Mouse (Mus musculus): ENCODE results near the gene Sbno2.
A peak's percentile ranks its signal among the peaks of the same experiment; 100 is the strongest.

Sbno2 gene

DNA sequence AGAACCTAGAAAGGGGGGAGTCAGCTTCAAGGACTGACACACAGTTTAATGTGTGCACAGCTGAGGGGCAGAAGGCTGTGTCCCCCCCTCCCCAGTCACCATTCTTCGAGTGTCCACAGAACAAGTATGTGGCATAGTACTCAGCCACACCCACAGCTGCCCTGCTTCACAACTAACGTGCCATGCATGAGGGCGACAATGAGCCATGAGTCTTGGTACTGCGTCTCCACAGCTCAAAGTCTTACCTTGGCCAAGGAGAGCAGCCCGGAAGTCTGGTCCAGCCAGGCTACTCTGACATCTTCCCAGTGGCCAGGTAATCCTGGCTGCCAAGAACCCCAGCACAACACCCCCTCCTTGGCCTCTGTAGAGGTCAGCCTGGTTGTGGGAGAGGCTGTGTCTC lies 12.7 kb downstream of the Sbno2 start:
- DNase-seq (ENCODE audit: low spot score), result no peak

- no peak for DNase-seq (ENCODE audit: low spot score)
Observed at GRCm38 (mm10) chr10:80091527-80091926, 13.8 kb downstream of the Sbno2 start.

GRCm38 (mm10) chr10:80089146-80089545 lies 16.2 kb downstream of the Sbno2 start:
- DNase-seq (ENCODE audit: low spot score), result peak; percentile 41

GRCm38 (mm10) chr10:80087483-80087882 lies 17.9 kb downstream of the Sbno2 start:
- DNase-seq (ENCODE audit: low spot score), result no peak

- DNase-seq (ENCODE audit: low spot score), result no peak
Observed at GRCm38 (mm10) chr10:80086847-80087246, 18.5 kb downstream of the Sbno2 start.

DNA sequence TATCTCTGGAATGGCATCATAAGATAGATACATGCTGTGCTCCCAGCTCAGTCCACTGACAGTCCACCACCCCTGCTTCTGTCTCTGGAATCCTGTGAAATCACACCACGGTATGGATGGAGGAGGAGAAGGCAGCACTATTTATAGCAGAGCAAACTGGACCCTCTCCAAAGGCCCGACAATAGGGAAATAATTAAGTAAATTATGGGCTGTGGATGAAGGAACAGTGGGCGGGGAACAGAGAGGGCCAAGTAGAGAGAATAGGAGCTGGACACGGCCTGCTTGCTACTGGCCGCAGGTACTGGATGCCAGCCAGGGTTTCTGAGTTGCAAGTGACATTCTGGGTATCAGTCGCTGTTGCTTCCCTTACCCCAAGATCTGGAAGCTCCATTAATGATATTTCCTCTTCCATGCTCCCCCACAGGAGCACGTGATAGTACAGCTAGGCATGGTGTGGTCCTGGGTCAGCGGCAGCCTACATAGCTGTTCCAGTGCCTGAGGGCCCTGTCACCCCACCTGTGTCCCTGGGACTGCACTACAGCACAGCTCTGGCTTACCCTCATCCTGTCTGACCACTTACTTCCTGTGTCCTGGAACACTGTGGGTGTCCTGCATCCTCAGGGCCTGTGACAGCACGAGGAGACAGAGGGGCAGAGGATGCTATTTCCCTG lies 20.4 kb downstream of the Sbno2 start:
- DNase-seq (ENCODE audit: low spot score), result no peak

- no peak for DNase-seq (ENCODE audit: low spot score)
Observed at GRCm38 (mm10) chr10:80081075-80081474, 24.3 kb downstream of the Sbno2 start.

- no peak for DNase-seq (ENCODE audit: low spot score)
Observed at GRCm38 (mm10) chr10:80080396-80081070, 24.8 kb downstream of the Sbno2 start.

DNA sequence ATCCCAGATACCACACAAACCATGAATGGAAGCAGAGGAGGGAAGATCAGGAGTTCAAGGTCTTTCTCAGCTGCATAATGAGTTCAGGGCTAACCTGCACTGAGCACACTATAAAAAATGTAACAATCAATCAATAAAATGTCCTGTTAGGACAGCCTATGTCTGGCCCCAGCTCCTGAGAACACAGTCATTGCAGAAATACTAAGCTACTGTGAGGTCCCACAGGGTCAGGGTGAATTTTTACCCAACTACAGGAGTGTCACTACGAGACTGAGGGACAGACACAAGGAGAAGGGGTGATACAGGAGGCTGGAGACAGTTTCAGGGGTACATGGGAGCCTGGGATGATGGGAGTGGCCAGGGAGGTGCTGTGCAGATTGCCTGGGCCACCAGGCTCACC lies 27.0 kb downstream of the Sbno2 start:
- no peak for DNase-seq (ENCODE audit: low spot score)

DNA sequence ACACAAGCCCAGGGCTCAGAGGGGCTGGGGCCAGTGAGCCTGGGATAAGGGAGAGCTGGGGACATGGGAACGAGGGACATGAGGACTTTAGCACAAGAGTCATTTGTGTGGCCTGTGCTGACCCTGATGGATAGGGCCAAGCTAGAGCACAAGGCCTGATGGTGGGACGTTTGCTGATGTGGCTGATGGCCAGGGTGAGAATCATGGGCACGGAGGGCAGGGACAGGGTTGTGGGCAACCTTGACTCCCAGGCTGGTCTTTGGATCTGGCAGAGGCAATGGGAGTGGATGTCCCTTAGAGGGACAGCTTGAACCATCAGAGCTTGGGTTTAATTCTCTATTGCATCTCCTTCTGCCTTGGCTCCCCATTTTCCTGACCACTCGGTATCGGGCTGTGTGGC lies 28.1 kb downstream of the Sbno2 start:
- no peak for DNase-seq (ENCODE audit: low spot score)

DNA sequence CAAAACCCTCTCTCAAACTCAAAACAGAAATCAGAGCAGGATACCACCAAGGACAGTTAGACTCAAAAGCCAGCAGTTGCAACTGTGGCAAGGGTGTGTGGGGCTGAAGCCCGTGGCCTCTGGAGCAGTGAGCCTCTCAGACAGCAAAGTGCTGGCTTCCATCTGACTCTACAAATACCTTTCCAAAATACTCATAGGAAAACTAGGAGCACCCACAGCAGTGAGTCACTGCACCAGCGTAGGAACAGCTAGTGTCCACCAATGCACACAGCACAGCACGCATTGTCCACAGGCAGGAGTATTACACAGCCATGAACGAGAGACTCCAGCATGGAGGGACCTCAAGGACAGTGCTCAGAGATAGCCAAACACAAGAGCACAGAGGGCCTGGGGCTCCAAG lies 29.0 kb downstream of the Sbno2 start:
- no peak for DNase-seq (ENCODE audit: low spot score)

GRCm38 (mm10) chr10:80075924-80076323 lies 29.4 kb downstream of the Sbno2 start:
- no peak for DNase-seq (ENCODE audit: low spot score)

- no peak for DNase-seq (ENCODE audit: low spot score)
Observed at GRCm38 (mm10) chr10:80074813-80075601, 30.4 kb downstream of the Sbno2 start.

DNA sequence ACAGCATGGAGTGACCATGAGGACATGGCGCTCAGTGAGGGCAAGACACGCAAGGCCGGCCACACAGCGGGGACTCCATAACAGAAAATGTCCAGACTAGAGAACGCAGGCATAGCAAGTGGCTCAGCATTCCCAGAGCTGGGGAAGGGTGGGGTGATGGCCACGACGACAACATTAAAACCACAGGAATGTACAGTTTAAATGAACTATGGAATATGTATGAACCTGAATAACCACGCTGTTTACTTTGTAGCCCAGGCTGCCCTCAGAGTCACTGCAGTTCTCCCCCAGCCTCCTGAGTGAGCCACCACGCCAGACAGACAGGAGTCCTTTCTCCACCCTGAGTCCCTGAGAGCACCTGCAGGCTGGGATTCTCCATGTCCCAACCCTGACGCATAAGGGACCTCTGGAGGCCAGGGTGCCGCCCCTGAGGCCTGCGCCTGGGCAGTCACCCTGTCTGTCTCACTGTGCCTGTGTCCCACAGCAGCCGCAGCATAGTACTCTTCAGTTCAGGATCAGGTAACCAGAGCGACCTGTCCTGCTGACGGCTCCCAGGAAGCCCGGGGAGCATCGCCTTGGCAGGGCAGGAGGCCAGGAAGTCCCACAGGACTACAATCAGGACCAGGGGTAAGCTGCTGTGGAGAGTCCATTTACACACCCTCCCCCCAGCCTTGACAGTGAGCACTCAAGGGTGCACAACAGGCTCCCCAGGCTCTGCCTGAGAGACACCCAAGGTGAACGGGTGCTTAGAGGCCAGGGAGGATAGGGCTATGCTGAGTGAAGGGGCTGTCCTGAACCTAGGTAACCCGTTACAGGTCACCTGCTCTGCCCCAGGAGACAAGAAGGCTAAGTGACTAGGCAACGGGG lies 32.5 kb downstream of the Sbno2 start:
- no peak for DNase-seq (ENCODE audit: low spot score)

DNA sequence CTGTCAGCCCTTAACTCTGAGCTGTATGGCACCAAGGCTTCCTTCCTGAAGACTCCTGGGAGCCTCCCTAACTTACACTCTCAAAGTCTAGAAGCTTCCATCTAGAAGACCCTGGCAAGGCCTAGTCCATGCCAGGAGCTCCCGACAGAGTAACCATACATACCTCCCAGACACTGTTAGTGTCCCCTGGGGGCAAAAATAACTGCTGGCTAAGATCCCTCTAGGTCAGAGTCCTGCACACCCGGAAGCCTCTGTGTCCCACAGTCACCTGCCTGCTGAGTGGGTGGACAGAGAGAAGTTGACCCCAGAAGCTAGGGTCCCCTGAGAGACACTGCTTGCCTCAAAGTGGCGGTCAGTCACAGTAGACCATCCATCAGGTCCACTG lies 33.9 kb downstream of the Sbno2 start:
- no peak for DNase-seq (ENCODE audit: low spot score)

GRCm38 (mm10) chr10:80070837-80071515 lies 34.4 kb downstream of the Sbno2 start:
- DNase-seq (ENCODE audit: low spot score), result peak; percentile 83

- DNase-seq (ENCODE audit: low spot score), result no peak
Observed at GRCm38 (mm10) chr10:80069948-80070450, 35.4 kb downstream of the Sbno2 start.

DNA sequence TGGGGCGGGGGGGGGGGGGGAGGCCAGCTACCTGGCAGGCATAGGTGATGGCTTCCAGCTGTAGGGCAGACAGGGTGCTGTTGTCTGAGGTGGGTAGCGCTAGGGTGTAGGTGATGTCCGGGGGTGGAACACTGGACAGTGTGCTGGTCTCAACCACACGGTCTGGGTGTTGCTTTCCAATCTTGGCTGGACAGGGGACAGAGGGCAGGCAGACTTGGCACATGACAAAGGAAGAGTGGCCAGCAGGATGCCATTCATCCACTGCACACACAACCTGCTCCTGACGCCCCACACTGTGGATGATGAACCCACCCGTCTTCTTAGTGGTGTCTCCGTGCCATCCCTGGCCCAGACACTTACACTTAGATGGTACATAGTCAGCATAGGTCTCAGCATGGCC lies 36.1 kb downstream of the Sbno2 start:
- DNase-seq (ENCODE audit: low spot score), result no peak

DNA sequence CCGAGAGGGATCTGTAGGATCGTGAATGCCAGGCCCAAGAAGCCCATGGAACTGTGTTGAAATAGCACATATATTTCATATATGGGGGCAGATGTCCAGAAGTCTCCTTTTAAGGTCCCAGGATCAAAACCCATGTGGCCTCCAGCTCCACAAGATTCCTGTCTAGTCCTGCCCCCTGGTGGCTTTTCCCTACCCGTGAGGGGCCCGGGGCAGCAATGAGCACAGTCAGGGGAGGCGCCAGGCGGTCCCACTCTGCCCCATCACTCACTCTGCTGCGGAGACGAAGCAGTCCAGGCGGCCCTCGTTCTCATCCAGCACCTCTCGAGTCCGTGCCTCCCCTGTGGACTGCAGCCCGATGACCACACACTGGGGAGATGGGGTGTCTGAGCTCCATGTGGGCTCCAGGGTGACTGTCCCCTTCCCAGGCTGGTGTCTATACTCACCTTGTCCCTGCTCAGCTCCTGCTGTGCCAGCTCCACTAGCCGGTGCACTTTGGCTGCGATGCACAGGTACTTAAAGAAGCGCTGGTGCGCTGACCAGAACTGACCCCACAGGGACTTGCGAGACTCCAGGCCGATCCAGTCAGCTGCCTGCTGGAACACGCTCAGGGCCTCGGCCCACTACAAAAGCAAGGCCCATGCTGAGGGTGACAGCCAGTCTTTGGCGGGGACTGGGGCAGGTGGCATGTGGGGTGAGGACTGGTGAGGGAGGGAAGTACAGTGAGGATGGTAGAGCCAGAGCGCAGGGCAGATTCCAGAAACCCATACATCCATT lies 41.3 kb downstream of the Sbno2 start:
- DNase-seq (ENCODE audit: low spot score), result no peak

GRCm38 (mm10) chr10:80063104-80063503 lies 42.3 kb downstream of the Sbno2 start:
- no peak for DNase-seq (ENCODE audit: low spot score)

Measured in yolk sac, embryonic 10.5 days (tissue).